Mouse (Mus musculus): Measurements from ENCODE around the gene Slc22a23.

- TF ChIP-seq CTCF (IDR thresholded peaks at IDR 0.05; ENCODE audit: low read depth): no peak
- no peak for TF ChIP-seq EP300 (IDR thresholded peaks at IDR 0.05; ENCODE audit: low read depth)
These were observed 52.9 kb downstream of the Slc22a23 start for GRCm38 (mm10) chr13:34292042-34292441.

Data from liver, embryonic 14.5 days (tissue).